Mouse (Mus musculus): ENCODE data around the gene Clasrp. TPM values are rescaled to one million over a fixed set of nuclear protein-coding genes. Genes with fewer than 3 reads are reported as not detected.

The Clasrp gene
- polyA plus RNA-seq, 1 experiment from 2014 or later, result 53.6 TPM

- peaks cover 3% of the 10 kb centered on the region for H3K9me3 ChIP-seq
- WGBS, result 86% methylated on average over 3 of the region's 3 CpGs
- no peak overlapping the region for H3K27ac ChIP-seq
- H3K27me3 ChIP-seq (ENCODE audit: poor library complexity, severe bottlenecking), result peaks cover 5% of the 10 kb centered on the region
- H3K4me1 ChIP-seq, result peaks cover 24% of the 10 kb centered on the region
- peaks cover 57% of the 10 kb centered on the region for H3K36me3 ChIP-seq (replicated peaks)
- no peak for DNase-seq (ENCODE audit: extremely low spot score, low spot score)
- H3K4me3 ChIP-seq, result no peak overlapping the region
Observed at GRCm38 (mm10) chr7:19569647-19570046, 34.6 kb downstream of the Clasrp start.

- Histone ChIP-seq H3K27ac (no peak overlapping the region), H3K4me1 (peaks cover 26% of the 10 kb centered on the region), H3K4me3 (no peak overlapping the region), H3K36me3 (replicated peaks) (peaks cover 68% of the 10 kb centered on the region), H3K9me3 (peaks cover 9% of the 10 kb centered on the region), H3K27me3 (ENCODE audit: poor library complexity, severe bottlenecking) (no peaks in the 10 kb centered on the region)
- WGBS, result 96% methylated on average over 8 of the region's 8 CpGs
- no peak for DNase-seq (ENCODE audit: extremely low spot score, low spot score)
Observed at GRCm38 (mm10) chr7:19567426-19567825, 36.9 kb downstream of the Clasrp start.

- Histone ChIP-seq H3K4me1 (peaks cover 20% of the 10 kb centered on the region), H3K27ac (no peak overlapping the region), H3K27me3 (ENCODE audit: poor library complexity, severe bottlenecking) (no peaks in the 10 kb centered on the region), H3K4me3 (no peak overlapping the region), H3K9me3 (peaks cover 9% of the 10 kb centered on the region), H3K36me3 (replicated peaks) (peaks cover 63% of the 10 kb centered on the region)
- no peak for DNase-seq (ENCODE audit: extremely low spot score, low spot score)
- 97% methylated on average over 2 of the region's 2 CpGs for WGBS
Observed at GRCm38 (mm10) chr7:19565803-19566202, 38.5 kb downstream of the Clasrp start.

GRCm38 (mm10) chr7:19564455-19564854 is 39.8 kb downstream of the Clasrp start:
- Histone ChIP-seq H3K36me3 (replicated peaks) (peaks cover 52% of the 10 kb centered on the region), H3K27ac (no peak overlapping the region), H3K27me3 (ENCODE audit: poor library complexity, severe bottlenecking) (no peaks in the 10 kb centered on the region), H3K9me3 (peaks cover 9% of the 10 kb centered on the region), H3K4me3 (0 out of 2 replicates have a peak overlapping the region, but pooled peaks have one; percentile 100), H3K4me1 (peaks cover 33% of the 10 kb centered on the region)
- WGBS, result 91% methylated on average over 4 of the region's 4 CpGs
- no peak for DNase-seq (ENCODE audit: extremely low spot score, low spot score)

GRCm38 (mm10) chr7:19563884-19564283 is 40.4 kb downstream of the Clasrp start:
- Histone ChIP-seq H3K36me3 (replicated peaks) (peaks cover 47% of the 10 kb centered on the region), H3K4me3 (peak overlapping the region; percentile 100; the same call in 1 of the 2 replicates), H3K27me3 (ENCODE audit: poor library complexity, severe bottlenecking) (no peaks in the 10 kb centered on the region), H3K9me3 (peaks cover 9% of the 10 kb centered on the region), H3K27ac (no peak overlapping the region), H3K4me1 (peaks cover 39% of the 10 kb centered on the region)
- 82% methylated on average over 3 of the region's 3 CpGs for WGBS
- DNase-seq (ENCODE audit: extremely low spot score, low spot score), result no peak

- H3K27me3 ChIP-seq (ENCODE audit: poor library complexity, severe bottlenecking), result no peaks in the 10 kb centered on the region
- H3K27ac ChIP-seq, result peak within 1 kb of the TSS; percentile 95
- H3K4me1 ChIP-seq, result peaks cover 49% of the 10 kb centered on the region
- DNase-seq (ENCODE audit: extremely low spot score, low spot score), result peak; percentile 40
- WGBS, result 3% methylated on average over 19 of the region's 19 CpGs
- H3K36me3 ChIP-seq (replicated peaks), result peaks cover 51% of the 10 kb centered on the region
- H3K4me3 ChIP-seq, result peak within 1 kb of the TSS; percentile 100
- peaks cover 9% of the 10 kb centered on the region for H3K9me3 ChIP-seq
Observed at GRCm38 (mm10) chr7:19562643-19563410, 41.5 kb downstream of the Clasrp start, which contains the start of gene Ppp1r37. TSS of gene Ppp1r37 (minus strand) at chr7:19563076.

GRCm38 (mm10) chr7:19561765-19562642 is 42.3 kb downstream of the Clasrp start:
- Histone ChIP-seq H3K9me3 (peaks cover 9% of the 10 kb centered on the region), H3K4me3 (peak overlapping the region; percentile 100), H3K27ac (peak overlapping the region; percentile 95), H3K36me3 (replicated peaks) (peaks cover 54% of the 10 kb centered on the region), H3K4me1 (peaks cover 51% of the 10 kb centered on the region), H3K27me3 (ENCODE audit: poor library complexity, severe bottlenecking) (no peaks in the 10 kb centered on the region)
- under 1% methylated on average over 102 of the region's 102 CpGs for WGBS
- DNase-seq (ENCODE audit: extremely low spot score, low spot score), result peak; percentile 95

GRCm38 (mm10) chr7:19561431-19561764 is 42.9 kb downstream of the Clasrp start:
- Histone ChIP-seq H3K36me3 (replicated peaks) (peaks cover 55% of the 10 kb centered on the region), H3K27ac (peak overlapping the region; percentile 95), H3K9me3 (peaks cover 9% of the 10 kb centered on the region), H3K4me1 (peaks cover 51% of the 10 kb centered on the region), H3K27me3 (ENCODE audit: poor library complexity, severe bottlenecking) (no peaks in the 10 kb centered on the region), H3K4me3 (peak overlapping the region; percentile 100)
- no peak for DNase-seq (ENCODE audit: extremely low spot score, low spot score)
- 2% methylated on average over 11 of the region's 11 CpGs for WGBS

- peaks cover 9% of the 10 kb centered on the region for H3K9me3 ChIP-seq
- peaks cover 51% of the 10 kb centered on the region for H3K4me1 ChIP-seq
- peak overlapping the region; percentile 100 for H3K4me3 ChIP-seq
- no peaks in the 10 kb centered on the region for H3K27me3 ChIP-seq (ENCODE audit: poor library complexity, severe bottlenecking)
- WGBS, result 35% methylated on average over 11 of the region's 11 CpGs
- H3K36me3 ChIP-seq (replicated peaks), result peaks cover 57% of the 10 kb centered on the region
- peak overlapping the region; percentile 95 for H3K27ac ChIP-seq
- DNase-seq (ENCODE audit: extremely low spot score, low spot score), result no peak
Observed at GRCm38 (mm10) chr7:19560491-19561260, 43.6 kb downstream of the Clasrp start.

GRCm38 (mm10) chr7:19558965-19559364 is 45.3 kb downstream of the Clasrp start:
- Histone ChIP-seq H3K27me3 (ENCODE audit: poor library complexity, severe bottlenecking) (no peaks in the 10 kb centered on the region), H3K4me1 (peaks cover 51% of the 10 kb centered on the region), H3K36me3 (replicated peaks) (peaks cover 57% of the 10 kb centered on the region), H3K4me3 (peak overlapping the region; percentile 100; the same call in 1 of the 2 replicates), H3K9me3 (no peaks in the 10 kb centered on the region), H3K27ac (0 out of 2 replicates have a peak overlapping the region, but pooled peaks have one; percentile 40)
- peak; percentile 35 for DNase-seq (ENCODE audit: extremely low spot score, low spot score)
- WGBS, result 48% methylated on average over 2 of the region's 2 CpGs

GRCm38 (mm10) chr7:19557982-19558900 is 46.0 kb downstream of the Clasrp start:
- DNase-seq (ENCODE audit: extremely low spot score, low spot score), result no peak
- H3K27ac ChIP-seq, result 0 out of 2 replicates have a peak overlapping the region, but pooled peaks have one; percentile 40
- WGBS, result 91% methylated on average over 6 of the region's 6 CpGs
- no peaks in the 10 kb centered on the region for H3K27me3 ChIP-seq (ENCODE audit: poor library complexity, severe bottlenecking)
- peak overlapping the region; percentile 10; the same call in 1 of the 2 replicates for H3K4me3 ChIP-seq
- no peaks in the 10 kb centered on the region for H3K9me3 ChIP-seq
- peaks cover 44% of the 10 kb centered on the region for H3K4me1 ChIP-seq
- peaks cover 60% of the 10 kb centered on the region for H3K36me3 ChIP-seq (replicated peaks)

Measured in forebrain, embryonic 10.5 days (tissue).